Mouse (Mus musculus) embryonic facial prominence, embryonic 12.5 days (tissue): ENCODE measurements around the gene Chd2. TPM values are rescaled to one million over a fixed set of nuclear protein-coding genes. Genes with fewer than 3 reads are reported as not detected.
"Not testable (repeated sequence)": the region's sequence is repeated elsewhere in the genome, so short reads cannot be mapped to it uniquely, and the experiment has no call there.

Experiments used
- ATAC-seq: fragments of 200-750 bp; cut with Nextera tagmentation; 2 replicates; pipeline ENCODE4 v1.8.0; 2017; ENCODE audit not compliant: insufficient number of reproducible peaks, insufficient read depth, low FRiP score, low TSS enrichment
- H3K27ac ChIP-seq: fragments of 300-500 bp; sonication (generic); 2 replicates; pipeline ENCODE4 v1.5.1; 2016; ENCODE audit warnings: mild to moderate bottlenecking
- H3K27me3 ChIP-seq: fragments of 300-500 bp; sonication (generic); 2 replicates; pipeline ENCODE4 v1.6.1; 2016; ENCODE audit warnings: mild to moderate bottlenecking, moderate library complexity
- H3K36me3 ChIP-seq: fragments of 300-500 bp; sonication (generic); 2 replicates; pipeline ENCODE4 v1.6.1; 2016; ENCODE audit warnings: mild to moderate bottlenecking
- H3K4me1 ChIP-seq: fragments of 300-500 bp; sonication (generic); 2 replicates; pipeline ENCODE4 v1.6.1; 2016
- H3K4me2 ChIP-seq: fragments of 300-500 bp; sonication (generic); replicated peaks from 2 replicates; pipeline ENCODE4 v1.6.1; 2016; ENCODE audit warnings: mild to moderate bottlenecking, moderate library complexity
- H3K4me3 ChIP-seq: fragments of 300-500 bp; sonication (generic); 2 replicates; pipeline ENCODE4 v1.5.1; 2016; ENCODE audit warnings: mild to moderate bottlenecking
- H3K9ac ChIP-seq: fragments of 300-500 bp; sonication (generic); 2 replicates; pipeline ENCODE4 v1.6.1; 2016; ENCODE audit warnings: mild to moderate bottlenecking, moderate library complexity
- H3K9me3 ChIP-seq: fragments of 300-500 bp; sonication (generic); 2 replicates; pipeline ENCODE4 v1.6.1; 2016; ENCODE audit warnings: mild to moderate bottlenecking, moderate library complexity
- WGBS: fragments of 180-500 bp; shearing (Covaris S2); methylation state at CpG from one replicate; pipeline ENCODE4 v1.1.7; 2016; 5-methylcytosine and 5-hydroxymethylcytosine counted together
- polyA plus RNA-seq: library from polyadenylated mRNA; unstranded; fragments of >200 nt; fragmentation: Nextera tagmentation; extraction: Ambion mirVana; gene quantifications from 2 replicates; pipeline ENCODE4 v1.2.1, GENCODE M21; 2016

Gene Chd2
- polyA plus RNA-seq, 1 experiment from 2014 or later = 65.0 TPM

DNA sequence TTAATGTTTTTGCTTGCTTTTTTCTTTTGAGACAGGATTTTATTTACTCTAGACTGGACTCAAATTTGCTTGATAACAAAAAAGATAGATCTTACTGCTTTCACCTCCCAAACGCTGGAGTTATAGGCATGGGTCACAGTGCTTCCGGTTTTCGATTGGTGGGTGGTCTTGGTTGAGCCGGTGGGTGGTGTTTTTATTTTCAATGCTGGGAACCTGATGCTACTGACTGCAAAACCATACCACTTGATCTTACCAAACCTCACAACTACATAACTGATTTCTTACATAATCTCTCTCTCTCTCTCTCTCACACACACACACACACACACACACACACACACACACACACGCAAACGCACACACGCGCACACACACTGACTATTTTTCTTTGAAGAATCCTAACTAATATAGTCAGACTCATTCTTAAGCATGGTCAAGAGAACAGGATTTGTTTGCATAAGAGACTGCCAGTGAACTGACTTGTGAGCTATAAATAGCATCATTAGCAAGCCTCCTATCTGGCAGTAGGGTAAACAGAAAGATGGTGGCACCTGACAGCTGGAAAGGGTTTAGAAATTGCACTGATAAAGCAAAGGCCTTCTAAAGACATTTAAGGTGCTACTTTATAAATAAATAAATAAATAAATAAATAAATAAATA, 37.6 kb upstream of the Chd2 start:
- Histone ChIP-seq H3K4me3 (no peak overlapping the region), H3K4me2 (no peak overlapping the region), H3K27ac (no peak overlapping the region), H3K27me3 (no peaks in the 10 kb centered on the region), H3K9ac (no peak overlapping the region), H3K4me1 (peaks cover 16% of the 10 kb centered on the region), H3K9me3 (no peaks in the 10 kb centered on the region), H3K36me3 (no peaks in the 10 kb centered on the region)
- 69% methylated on average over 8 of the region's 8 CpGs for WGBS
- ATAC-seq = no peak

DNA sequence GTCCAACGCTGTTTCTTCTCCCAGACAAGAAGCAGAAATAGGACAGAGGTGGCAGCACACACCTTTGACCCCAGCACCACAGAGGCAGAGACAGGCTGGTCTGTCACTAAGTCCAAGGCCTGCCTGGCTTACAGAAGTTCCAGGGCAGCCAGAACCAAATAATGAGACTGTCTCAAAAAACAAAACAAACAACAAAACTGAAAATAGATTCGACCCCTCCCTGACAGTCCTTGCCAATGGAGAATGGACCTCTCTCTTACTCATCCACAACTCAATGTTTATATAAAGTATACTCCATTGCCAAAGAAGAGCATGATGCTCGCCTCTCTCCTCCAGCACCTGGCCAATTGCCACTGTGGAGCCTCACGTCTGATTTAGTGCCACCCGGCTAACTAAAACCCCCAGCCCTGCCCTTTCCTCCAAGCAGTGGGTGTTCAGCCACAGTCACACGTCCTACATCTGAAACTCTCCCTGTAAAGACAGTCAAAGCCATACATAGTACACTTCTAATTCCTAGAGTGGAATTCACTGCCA, 36.3 kb upstream of the Chd2 start:
- no peak overlapping the region for H3K4me2 ChIP-seq
- H3K9me3 ChIP-seq = no peaks in the 10 kb centered on the region
- peaks cover 7% of the 10 kb centered on the region; the same call in 1 of the 2 replicates for H3K4me1 ChIP-seq
- ATAC-seq = no peak
- H3K27me3 ChIP-seq = no peaks in the 10 kb centered on the region
- no peak overlapping the region for H3K9ac ChIP-seq
- H3K27ac ChIP-seq = no peak overlapping the region
- H3K36me3 ChIP-seq = no peaks in the 10 kb centered on the region
- H3K4me3 ChIP-seq = no peak overlapping the region
- 82% methylated on average over 6 of the region's 6 CpGs for WGBS

DNA sequence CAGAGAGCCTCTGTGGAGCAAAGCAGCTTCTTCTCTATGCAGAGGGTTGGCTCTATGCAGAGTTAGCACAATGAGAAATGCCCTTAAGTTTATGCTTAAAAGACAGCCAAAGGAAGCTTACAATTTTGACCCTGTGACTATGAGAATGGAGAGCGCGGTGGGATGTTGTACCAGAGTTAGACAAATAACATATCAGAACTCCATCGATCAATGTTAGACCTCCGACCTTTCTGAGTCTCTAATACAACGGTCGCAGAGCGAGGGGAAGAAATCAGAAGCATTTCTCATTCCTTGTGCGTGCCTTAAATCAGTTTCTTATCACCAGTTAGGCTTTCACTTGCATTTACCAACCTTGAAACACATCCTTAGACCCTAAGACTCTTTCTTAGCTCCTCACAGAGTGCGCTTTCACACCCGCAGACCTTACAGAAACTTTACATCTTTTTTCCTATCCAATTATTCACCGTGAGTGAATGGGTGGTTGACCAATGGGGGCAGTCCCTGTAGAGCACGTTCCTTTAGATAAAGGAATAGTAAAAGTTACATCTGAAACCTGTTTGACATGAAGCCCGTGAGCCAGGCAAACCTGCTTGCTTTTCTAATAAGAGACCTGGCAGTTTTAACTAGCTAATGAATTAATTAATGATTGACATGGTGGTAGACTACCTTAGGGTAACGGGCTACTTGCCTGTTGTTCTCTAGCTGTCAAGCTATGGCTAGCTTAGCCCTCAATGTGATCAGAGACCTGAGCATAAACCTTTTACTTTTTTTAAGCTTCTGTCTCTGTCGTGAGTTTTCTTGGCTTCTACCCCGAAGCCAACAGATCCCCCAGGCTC, 34.7 kb upstream of the Chd2 start:
- H3K9me3 ChIP-seq = no peaks in the 10 kb centered on the region
- 66% methylated on average over 16 of the region's 16 CpGs for WGBS

DNA sequence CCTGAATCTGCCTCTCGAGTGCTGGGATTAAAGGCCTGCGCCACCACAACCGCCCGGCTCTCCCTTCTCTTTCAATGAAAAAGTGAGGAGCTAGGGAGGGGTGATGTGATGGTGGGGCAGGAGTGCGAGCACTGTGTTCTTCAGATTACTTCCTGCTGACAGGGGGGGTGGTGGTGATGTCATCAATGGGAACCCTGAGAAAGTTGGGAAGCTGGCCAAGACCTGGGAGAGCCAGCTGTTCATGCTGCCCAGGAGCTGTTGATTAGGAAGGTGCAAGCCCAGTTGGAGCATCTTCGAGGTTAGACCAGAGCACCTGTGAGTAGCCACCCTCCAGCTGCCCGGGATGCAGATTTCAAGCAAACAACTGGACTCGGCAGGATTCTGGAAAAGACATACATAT, 33.6 kb upstream of the Chd2 start:
- no peak overlapping the region for H3K9ac ChIP-seq
- H3K9me3 ChIP-seq = no peaks in the 10 kb centered on the region
- no peak overlapping the region for H3K4me2 ChIP-seq
- no peaks in the 10 kb centered on the region for H3K36me3 ChIP-seq
- no peak overlapping the region for H3K4me3 ChIP-seq
- H3K4me1 ChIP-seq = peaks cover 3% of the 10 kb centered on the region; the same call in 1 of the 2 replicates
- no peaks in the 10 kb centered on the region for H3K27me3 ChIP-seq
- H3K27ac ChIP-seq = no peak overlapping the region
- WGBS = 54% methylated on average over 8 of the region's 8 CpGs
- ATAC-seq = no peak

More for the DNA sequence above, 34.7 kb upstream of the Chd2 start:
- Histone ChIP-seq H3K4me2 (no peak overlapping the region), H3K36me3 (no peaks in the 10 kb centered on the region), H3K4me3 (no peak overlapping the region), H3K27ac (no peak overlapping the region), H3K4me1 (peaks cover 3% of the 10 kb centered on the region; the same call in 1 of the 2 replicates), H3K9ac (no peak overlapping the region), H3K27me3 (no peaks in the 10 kb centered on the region)
- ATAC-seq = no peak

DNA sequence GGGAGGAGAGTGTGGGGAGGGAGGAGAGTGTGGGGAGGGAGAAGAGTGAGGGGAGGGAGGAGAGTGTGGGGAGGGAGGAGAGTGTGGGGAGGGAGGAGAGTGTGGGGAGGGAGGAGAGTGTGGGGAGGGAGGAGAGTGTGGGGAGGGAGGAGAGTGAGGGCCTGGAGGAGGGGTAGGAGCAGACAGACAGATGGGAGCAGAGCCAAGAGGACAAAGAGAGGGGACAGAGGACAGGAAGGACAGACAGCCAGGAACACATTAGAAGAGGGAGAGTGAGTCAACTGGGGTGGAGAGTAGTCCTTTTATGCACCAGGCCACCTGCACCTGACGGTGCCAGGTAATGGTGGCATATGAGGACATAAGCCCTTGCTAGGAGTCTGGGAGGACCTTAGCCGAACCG, 33.0 kb upstream of the Chd2 start:
- H3K9ac ChIP-seq, H3K9me3 ChIP-seq, H3K36me3 ChIP-seq, H3K27me3 ChIP-seq, ATAC-seq, H3K4me3 ChIP-seq, H3K27ac ChIP-seq, H3K4me2 ChIP-seq, H3K4me1 ChIP-seq: not testable (repeated sequence)
- WGBS = 54% methylated on average over 3 of the region's 3 CpGs

DNA sequence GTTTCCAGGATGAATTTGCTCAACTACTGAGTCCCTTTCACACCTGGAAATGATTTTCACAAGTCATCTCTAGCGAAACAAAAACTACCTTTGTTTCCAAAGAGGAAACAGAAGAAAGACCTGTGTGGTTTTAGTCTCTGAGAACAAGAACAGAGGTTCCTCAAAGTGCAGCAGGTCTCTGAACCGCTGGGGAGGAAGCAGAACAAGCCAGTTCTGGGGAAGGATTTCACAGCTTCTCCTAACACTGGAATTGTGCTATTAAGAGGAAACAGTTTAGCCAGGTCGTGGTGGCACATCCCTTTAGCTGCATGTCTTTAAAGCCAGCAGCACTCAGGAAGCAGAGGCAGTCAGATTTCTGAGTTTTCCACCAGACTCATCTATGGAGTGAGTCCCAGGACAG, 30.9 kb upstream of the Chd2 start:
- no peaks in the 10 kb centered on the region for H3K36me3 ChIP-seq
- no peak overlapping the region for H3K4me2 ChIP-seq
- no peaks in the 10 kb centered on the region for H3K27me3 ChIP-seq
- no peak overlapping the region for H3K4me3 ChIP-seq
- H3K9me3 ChIP-seq = no peaks in the 10 kb centered on the region
- 47% methylated on average over 3 of the region's 3 CpGs for WGBS
- H3K4me1 ChIP-seq = 0 out of 2 replicates have a peak, but pooled peaks cover 6% of the 10 kb centered on the region
- no peak overlapping the region for H3K9ac ChIP-seq
- no peak overlapping the region for H3K27ac ChIP-seq
- no peak for ATAC-seq

DNA sequence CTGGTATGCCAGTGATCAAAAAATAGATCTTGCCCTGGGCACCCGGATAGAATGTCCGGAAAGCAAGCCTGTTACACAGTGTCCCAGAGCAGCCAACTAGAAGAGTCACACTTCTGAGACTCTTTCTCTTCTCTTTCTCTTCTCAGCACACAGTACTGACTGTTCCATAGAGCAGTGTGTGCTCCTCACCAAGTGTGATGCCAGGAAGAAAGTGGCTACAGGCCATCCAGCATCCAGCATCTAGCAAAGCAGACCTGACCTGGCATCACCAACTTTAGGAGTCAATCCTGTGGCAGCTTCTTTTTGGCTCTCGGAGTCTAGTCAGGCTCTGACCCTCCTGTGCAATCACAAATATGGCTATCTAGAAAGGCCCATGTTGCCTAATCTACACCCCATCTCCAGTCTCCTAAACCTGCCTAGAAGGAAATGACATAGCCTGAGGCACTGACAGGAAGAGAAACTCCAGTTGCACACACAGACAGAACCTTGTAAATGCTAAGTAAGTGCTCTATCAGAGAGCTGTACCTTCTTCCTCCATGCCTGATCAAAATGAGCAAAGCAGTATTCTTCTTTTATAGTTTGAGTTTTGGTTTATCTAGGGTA, 27.3 kb upstream of the Chd2 start:
- no peak overlapping the region for H3K27ac ChIP-seq
- H3K4me3 ChIP-seq = no peak overlapping the region
- no peak overlapping the region for H3K4me2 ChIP-seq
- no peaks in the 10 kb centered on the region for H3K9me3 ChIP-seq
- 0 out of 2 replicates have a peak, but pooled peaks cover 4% of the 10 kb centered on the region for H3K4me1 ChIP-seq
- H3K27me3 ChIP-seq = no peaks in the 10 kb centered on the region
- ATAC-seq = no peak
- 80% methylated on average over 3 of the region's 3 CpGs for WGBS
- H3K9ac ChIP-seq = no peak overlapping the region
- no peaks in the 10 kb centered on the region for H3K36me3 ChIP-seq

DNA sequence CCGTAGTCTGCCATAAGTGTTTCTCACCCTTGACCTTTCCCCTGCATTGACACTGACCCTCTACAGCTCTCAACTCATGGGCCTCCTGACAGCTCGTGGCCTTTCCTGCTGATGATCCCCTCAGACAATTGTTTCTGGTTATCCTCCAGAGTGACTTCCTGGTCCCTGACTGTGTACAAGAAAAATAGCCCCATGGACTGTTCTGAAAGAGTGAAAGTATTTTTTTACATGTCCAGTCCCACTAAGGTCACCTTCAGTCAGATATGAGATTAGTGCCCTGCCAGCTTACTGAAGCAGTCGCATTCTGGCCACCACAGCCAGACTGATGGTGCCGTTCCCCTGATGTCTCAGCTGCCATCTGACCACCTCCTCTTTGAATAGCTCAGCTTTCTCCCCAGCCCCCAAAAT, 26.1 kb upstream of the Chd2 start:
- no peak for ATAC-seq
- Histone ChIP-seq H3K27ac (no peak overlapping the region), H3K27me3 (no peaks in the 10 kb centered on the region), H3K36me3 (no peaks in the 10 kb centered on the region), H3K9me3 (no peaks in the 10 kb centered on the region), H3K4me3 (no peak overlapping the region), H3K4me2 (no peak overlapping the region), H3K9ac (no peak overlapping the region), H3K4me1 (0 out of 2 replicates have a peak, but pooled peaks cover 4% of the 10 kb centered on the region)
- WGBS = 43% methylated on average over 4 of the region's 4 CpGs

DNA sequence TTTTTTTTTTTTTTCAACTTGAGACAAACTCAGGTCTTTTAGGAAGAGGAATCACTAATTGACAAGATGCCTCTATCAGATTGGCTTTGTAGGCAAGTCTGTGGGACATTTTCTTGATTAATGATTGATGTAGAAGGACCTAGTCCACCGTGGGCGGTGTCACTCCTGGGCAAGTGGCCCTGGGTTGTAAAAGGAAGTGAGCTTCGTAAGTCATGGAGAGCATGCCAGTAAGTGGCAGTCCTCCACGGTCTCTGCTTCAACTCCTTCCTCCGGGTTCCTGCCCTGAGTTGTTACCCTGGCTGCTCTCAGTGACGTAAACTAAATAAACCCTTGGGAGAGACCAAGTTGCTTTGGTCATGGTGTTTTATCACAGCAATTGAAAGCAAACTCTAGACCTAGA, 22.5 kb upstream of the Chd2 start:
- no peak overlapping the region for H3K4me3 ChIP-seq
- ATAC-seq = no peak
- no peak overlapping the region for H3K4me2 ChIP-seq
- WGBS = 93% methylated on average over 6 of the region's 6 CpGs
- no peak overlapping the region for H3K9ac ChIP-seq
- H3K27me3 ChIP-seq = no peaks in the 10 kb centered on the region
- H3K4me1 ChIP-seq = peaks cover 11% of the 10 kb centered on the region; the same call in 1 of the 2 replicates
- no peaks in the 10 kb centered on the region for H3K9me3 ChIP-seq
- no peak overlapping the region for H3K27ac ChIP-seq
- no peaks in the 10 kb centered on the region for H3K36me3 ChIP-seq

DNA sequence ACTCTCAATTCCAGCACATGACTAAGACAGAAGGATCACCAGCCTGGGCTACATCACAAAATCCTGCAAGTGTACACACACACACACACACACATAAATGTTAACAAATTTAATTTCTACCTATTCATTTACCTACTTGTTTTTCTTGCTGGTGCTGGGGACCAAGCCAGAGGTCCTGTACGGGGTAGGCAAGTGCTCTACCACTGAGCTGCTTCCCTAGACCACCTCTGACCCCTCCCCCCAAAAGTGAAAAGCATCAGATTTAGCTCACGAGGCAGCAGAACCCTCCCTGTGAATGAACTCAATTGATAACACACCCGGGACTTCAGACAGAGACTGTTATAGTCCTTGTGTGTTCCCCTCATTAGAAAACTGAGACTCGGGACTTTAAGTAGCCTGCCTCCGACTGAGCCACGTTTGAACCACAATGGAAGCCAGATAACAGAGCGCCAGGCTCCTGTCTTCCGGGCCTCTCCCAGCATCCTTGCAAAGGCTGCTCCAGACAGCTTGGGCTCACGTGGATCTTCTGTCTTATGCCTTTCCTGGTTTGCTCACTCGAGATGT, 19.9 kb upstream of the Chd2 start:
- Histone ChIP-seq H3K36me3 (no peaks in the 10 kb centered on the region), H3K27ac (no peak overlapping the region), H3K9me3 (no peaks in the 10 kb centered on the region), H3K4me3 (no peak overlapping the region), H3K9ac (no peak overlapping the region), H3K4me2 (no peak overlapping the region), H3K27me3 (no peaks in the 10 kb centered on the region), H3K4me1 (peaks cover 6% of the 10 kb centered on the region; the same call in 1 of the 2 replicates)
- 13% methylated on average over 10 of the region's 10 CpGs for WGBS
- no peak for ATAC-seq

DNA sequence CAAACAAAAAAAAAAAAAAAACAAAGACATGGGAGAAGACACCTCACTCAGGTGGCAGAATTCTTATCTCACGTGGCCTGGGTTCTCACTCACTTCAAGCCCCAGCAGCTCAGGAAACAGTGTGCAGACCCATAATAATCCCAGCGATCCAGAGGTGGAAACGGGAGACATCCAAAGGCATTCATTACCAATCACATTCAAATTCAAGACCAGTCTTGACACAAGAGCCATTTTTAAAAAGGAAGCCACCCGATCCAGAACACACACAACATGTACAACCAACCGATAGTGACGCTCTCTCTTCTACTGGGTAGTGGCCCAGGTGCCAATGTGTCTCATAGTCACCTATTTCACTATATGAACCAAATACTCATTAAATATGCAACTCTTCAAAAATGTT, 19.2 kb upstream of the Chd2 start:
- Histone ChIP-seq H3K36me3 (no peaks in the 10 kb centered on the region), H3K27me3 (no peaks in the 10 kb centered on the region), H3K4me3 (no peak overlapping the region), H3K4me1 (peaks cover 6% of the 10 kb centered on the region; the same call in 1 of the 2 replicates), H3K9me3 (no peaks in the 10 kb centered on the region), H3K27ac (no peak overlapping the region), H3K9ac (no peak overlapping the region), H3K4me2 (no peak overlapping the region)
- WGBS = 91% methylated on average over 6 of the region's 6 CpGs
- no peak for ATAC-seq
